Mouse (Mus musculus): ENCODE data around the gene Mrpl45. TPM values are rescaled to one million over a fixed set of nuclear protein-coding genes. Genes with fewer than 3 reads are reported as not detected.

Gene Mrpl45
- total and polyA plus RNA-seq, 3 experiments = 106 to 153 (median 124) TPM

- Histone ChIP-seq H3K9me3 (replicated peaks; ENCODE audit: low read length) (no peaks in the 10 kb centered on the region), H3K27ac (ENCODE audit: insufficient read depth, low read depth) (no peak overlapping the region), H3K79me2 (replicated peaks; ENCODE audit: control insufficient read depth, extremely low read depth, insufficient read depth, poor library complexity, severe bottlenecking) (peaks cover 32% of the 10 kb centered on the region), H3K4me2 (ENCODE audit: insufficient read depth, low read depth, poor library complexity, severe bottlenecking) (no peak overlapping the region), H3K27me3 (replicated peaks) (no peaks in the 10 kb centered on the region), H3K9ac (ENCODE audit: insufficient read depth, low read depth) (no peak overlapping the region), H3K36me3 (replicated peaks in 1 of 2; ENCODE audit: control insufficient read depth in 1 of 2, insufficient read depth in 1 of 2, low read length in 1 of 2) (no peaks in the 10 kb centered on the region), H3K4me1 (ENCODE audit: control insufficient read depth in 1 of 2, insufficient read depth in 2 of 2) (peaks cover 17 to 46% of the 10 kb centered on the region in 2 experiments), H3K4me3 (replicated peaks in 1 of 3; ENCODE audit: low read depth in 2 of 3, low read length in 2 of 3, poor library complexity in 1 of 3) (no peak overlapping the region)
- dilution Hi-C loops (cut with MboI; ENCODE audit: extremely low pct_ligation_motif_present, extremely low pct_unique_long_range_greater_than_20kb, low sequenced_read_pairs) = no loop called here
- TF ChIP-seq HCFC1 (IDR thresholded peaks at IDR 0.05; ENCODE audit: low read depth, low read length) (no peak), MEF2A (IDR thresholded peaks at IDR 0.05; ENCODE audit: borderline replicate concordance, low read depth, low read length) (no peak)
- in situ Hi-C loops (cut with MboI; ENCODE audit: low pct_ligation_motif_present, low pct_unique_long_range_greater_than_20kb, low sequenced_read_pairs) = no loop called here
- no peak for DNase-seq (ENCODE audit: extremely low read depth)
Observed at GRCm38 (mm10) chr11:97282179-97282578, 33.3 kb upstream of the Mrpl45 start.

DNA sequence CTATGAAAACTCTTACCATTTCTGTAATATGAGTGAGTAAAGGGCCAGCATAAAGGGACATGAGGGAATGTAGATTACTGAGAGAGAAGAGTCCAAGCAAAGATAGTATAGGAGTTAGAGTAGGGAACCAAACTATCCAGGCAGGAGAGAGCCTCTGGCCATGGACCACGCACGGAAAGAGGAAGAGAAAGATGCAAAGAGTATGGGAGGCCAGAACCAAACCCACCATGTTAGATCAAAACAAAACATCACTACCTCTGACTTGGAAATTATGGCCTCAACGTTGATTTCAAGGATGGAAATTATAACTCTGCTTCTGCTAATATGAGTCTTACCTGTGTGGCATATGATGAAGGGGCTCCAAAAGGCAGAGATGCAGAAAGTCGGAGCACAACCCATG is 30.7 kb upstream of the Mrpl45 start:
- dilution Hi-C loops (cut with MboI; ENCODE audit: extremely low pct_ligation_motif_present, extremely low pct_unique_long_range_greater_than_20kb, low sequenced_read_pairs) = no loop called here
- Histone ChIP-seq H3K4me3 (replicated peaks in 1 of 3; ENCODE audit: low read depth in 2 of 3, low read length in 2 of 3, poor library complexity in 1 of 3) (no peak overlapping the region), H3K9ac (ENCODE audit: insufficient read depth, low read depth) (no peak overlapping the region), H3K79me2 (replicated peaks; ENCODE audit: control insufficient read depth, extremely low read depth, insufficient read depth, poor library complexity, severe bottlenecking) (peaks cover 5% of the 10 kb centered on the region), H3K4me1 (ENCODE audit: control insufficient read depth in 1 of 2, insufficient read depth in 2 of 2) (peaks cover 12 to 30% of the 10 kb centered on the region in 2 experiments), H3K9me3 (replicated peaks; ENCODE audit: low read length) (no peaks in the 10 kb centered on the region), H3K36me3 (replicated peaks in 1 of 2; ENCODE audit: control insufficient read depth in 1 of 2, insufficient read depth in 1 of 2, low read length in 1 of 2) (no peaks in the 10 kb centered on the region), H3K27ac (ENCODE audit: insufficient read depth, low read depth) (0 out of 2 replicates have a peak overlapping the region, but pooled peaks have one; percentile 24), H3K4me2 (ENCODE audit: insufficient read depth, low read depth, poor library complexity, severe bottlenecking) (peak overlapping the region; percentile 25; the same call in 1 of the 2 replicates), H3K27me3 (replicated peaks) (no peaks in the 10 kb centered on the region)
- TF ChIP-seq EP300 (IDR thresholded peaks at IDR 0.05; ENCODE audit: low read length) (peak; percentile 84), JUN (IDR thresholded peaks at IDR 0.05; ENCODE audit: insufficient read depth, low read depth, low read length) (peak; percentile 29; the same call in 1 of the 2 replicates), MXI1 (IDR thresholded peaks at IDR 0.05; ENCODE audit: low read depth, low read length) (no peak), MYC (IDR thresholded peaks at IDR 0.05; ENCODE audit: low read depth, low read length) (0 out of 2 replicates have a peak, but pooled peaks have one; percentile 51), BHLHE40 (IDR thresholded peaks at IDR 0.05; ENCODE audit: low read depth, low read length) (no peak), RCOR1 (conservative IDR thresholded peaks at IDR 0.05; ENCODE audit: low read depth, low read length) (peak; percentile 19; the same call in 1 of the 2 replicates), IRF4 (IDR thresholded peaks at IDR 0.05; ENCODE audit: low read depth, low read length) (peak; percentile 84), ZNF384 (IDR thresholded peaks at IDR 0.05; ENCODE audit: low read depth, low read length) (no peak), MAX (IDR thresholded peaks at IDR 0.05; ENCODE audit: low read length) (peak; percentile 38; the same call in 1 of the 2 replicates), RAD21 (IDR thresholded peaks at IDR 0.05; ENCODE audit: low read depth, low read length) (no peak), ETS1 (conservative IDR thresholded peaks at IDR 0.05; ENCODE audit: low read depth, low read length) (peak; percentile 34; the same call in 1 of the 2 replicates), MEF2A (IDR thresholded peaks at IDR 0.05; ENCODE audit: borderline replicate concordance, low read depth, low read length) (peak; percentile 36; the same call in 1 of the 2 replicates), CHD1 (IDR thresholded peaks at IDR 0.05; ENCODE audit: low read depth, low read length) (no peak)
- DNase-seq (ENCODE audit: extremely low read depth) = peak; percentile 56
- in situ Hi-C loops (cut with MboI; ENCODE audit: low pct_ligation_motif_present, low pct_unique_long_range_greater_than_20kb, low sequenced_read_pairs) = no loop called here
